Mouse (Mus musculus): ENCODE data around the gene Cic.
A peak's percentile ranks its signal among the peaks of the same experiment; 100 is the strongest.

Gene Cic

GRCm38 (mm10) chr7:25244562-25245369, 22.7 kb upstream of the Cic start:
- no peak for DNase-seq

- no peak for DNase-seq
Observed at GRCm38 (mm10) chr7:25246079-25246758, 21.3 kb upstream of the Cic start.

GRCm38 (mm10) chr7:25246759-25247137, 20.8 kb upstream of the Cic start:
- DNase-seq = no peak

- no peak for DNase-seq
Observed at GRCm38 (mm10) chr7:25247498-25247897, 20.0 kb upstream of the Cic start.

- peak; percentile 45 for DNase-seq
Observed at GRCm38 (mm10) chr7:25248018-25248647, 19.4 kb upstream of the Cic start.

- DNase-seq = peak; percentile 66
Observed at GRCm38 (mm10) chr7:25248846-25249313, 18.6 kb upstream of the Cic start.

GRCm38 (mm10) chr7:25249314-25250140, 18.0 kb upstream of the Cic start:
- DNase-seq = peak; percentile 45

GRCm38 (mm10) chr7:25250141-25250972, 17.1 kb upstream of the Cic start, which contains the start of gene Erf:
Gene Erf, minus strand, starts transcription at chr7:25250761.
- DNase-seq = peak; percentile 88

GRCm38 (mm10) chr7:25251071-25251791, 16.3 kb upstream of the Cic start:
- peak; percentile 69 for DNase-seq

- peak; percentile 55 for DNase-seq
Observed at GRCm38 (mm10) chr7:25251822-25252221, 15.7 kb upstream of the Cic start.

- DNase-seq = no peak
Observed at GRCm38 (mm10) chr7:25261896-25262295, 5.6 kb upstream of the Cic start.

GRCm38 (mm10) chr7:25263968-25264870, 3.3 kb upstream of the Cic start:
- DNase-seq = peak; percentile 12

GRCm38 (mm10) chr7:25265743-25266142, 1.8 kb upstream of the Cic start:
- peak; percentile 14 for DNase-seq

- DNase-seq = peak; percentile 40
Observed at GRCm38 (mm10) chr7:25266180-25266962, 1.1 kb upstream of the Cic start.

- peak; percentile 99 for DNase-seq
Observed at GRCm38 (mm10) chr7:25267751-25268463, 403 bp downstream of the Cic start.

- no peak for DNase-seq
Observed at GRCm38 (mm10) chr7:25268588-25268987, 1.1 kb downstream of the Cic start.

- peak; percentile 50 for DNase-seq
Observed at GRCm38 (mm10) chr7:25269029-25269428, 1.5 kb downstream of the Cic start.

- peak; percentile 36 for DNase-seq
Observed at GRCm38 (mm10) chr7:25269545-25270271, 2.2 kb downstream of the Cic start.

All from cerebellum, adult 8-10 months (tissue).